Mouse (Mus musculus) testis, adult 2 months (tissue): ENCODE measurements around the gene Tmem178.

ENCODE experiments used
- CTCF ChIP-seq: fragments of 200-500 bp; IDR thresholded peaks from 2 replicates; pipeline ENCODE4 v1.5.1; 2012; ENCODE audit warnings: low read depth, mild to moderate bottlenecking, inconsistent platforms, low read length, moderate library complexity; ENCODE audit not compliant: control insufficient read depth, insufficient read depth, insufficient replicate concordance
- POLR2A ChIP-seq: fragments of 200-500 bp; IDR thresholded peaks from 2 replicates; pipeline ENCODE4 v1.6.1; 2012; ENCODE audit warnings: low read depth, mild to moderate bottlenecking, inconsistent platforms, low read length, moderate library complexity; ENCODE audit not compliant: control insufficient read depth

- TF ChIP-seq CTCF (no peak), POLR2A (no peak)
Observed at GRCm38 (mm10) chr17:80941857-80942256, 2.6 kb upstream of the Tmem178 start.
